Mouse (Mus musculus): ENCODE measurements around the gene Zfp319. TPM values are rescaled to one million over a fixed set of nuclear protein-coding genes. Genes with fewer than 3 reads are reported as not detected.

Gene Zfp319
- polyA plus RNA-seq, 1 experiment = 7.4 TPM

GRCm38 (mm10) chr8:95315350-95315749 is 16.4 kb downstream of the Zfp319 start:
- Histone ChIP-seq H3K79me2 (ENCODE audit: control insufficient read depth, insufficient read depth) (no peaks in the 10 kb centered on the region), H3ac (ENCODE audit: control insufficient read depth, insufficient read length) (no peak overlapping the region), H3K36me3 (ENCODE audit: control insufficient read depth, insufficient read depth) (no peaks in the 10 kb centered on the region), H3K4me2 (ENCODE audit: low read depth) (no peak overlapping the region), H3K4me3 (no peak overlapping the region), H3K27me3 (ENCODE audit: control insufficient read depth, insufficient read depth, insufficient read length) (peaks cover under 1% of the 10 kb centered on the region)
- no peak for TF ChIP-seq TCF3 (IDR thresholded peaks at IDR 0.05; ENCODE audit: insufficient read length, low read depth)
- TF ChIP-seq MYOG (IDR thresholded peaks at IDR 0.05; ENCODE audit: control insufficient read depth in 1 of 3, insufficient read depth in 1 of 3, insufficient read length in 2 of 3, low read depth in 2 of 3) = no peak
- TF ChIP-seq MYOD1 (IDR thresholded peaks at IDR 0.05; ENCODE audit: control insufficient read depth in 1 of 3, insufficient read length in 2 of 3, low read depth in 2 of 3) = no peak
- TF ChIP-seq POLR2AphosphoS2 (IDR thresholded peaks at IDR 0.05; ENCODE audit: insufficient read length, low read depth) = no peak

- no peak for TF ChIP-seq TCF12 (IDR thresholded peaks at IDR 0.05; ENCODE audit: insufficient read depth, poor library complexity, severe bottlenecking)
- TF ChIP-seq POLR2A (IDR thresholded peaks at IDR 0.05; ENCODE audit: insufficient read length, low read depth) = no peak
- TF ChIP-seq TCF3 (IDR thresholded peaks at IDR 0.05; ENCODE audit: insufficient read length, low read depth) = no peak
- TF ChIP-seq CEBPB (IDR thresholded peaks at IDR 0.05; ENCODE audit: insufficient read depth, poor library complexity, severe bottlenecking) = no peak
- Histone ChIP-seq H3K79me2 (ENCODE audit: control insufficient read depth, insufficient read depth) (no peaks in the 10 kb centered on the region), H3K36me3 (ENCODE audit: control insufficient read depth, insufficient read depth) (no peaks in the 10 kb centered on the region)
Measured at GRCm38 (mm10) chr8:95314707-95315106, 17.0 kb downstream of the Zfp319 start.

GRCm38 (mm10) chr8:95313857-95314256 is 17.9 kb downstream of the Zfp319 start:
- no peak overlapping the region for H3ac ChIP-seq (ENCODE audit: control insufficient read depth, insufficient read length)
- no peak for TF ChIP-seq POLR2A (IDR thresholded peaks at IDR 0.05; ENCODE audit: insufficient read length, low read depth)
- no peak for TF ChIP-seq MYOD1 (IDR thresholded peaks at IDR 0.05; ENCODE audit: control insufficient read depth in 1 of 3, insufficient read length in 2 of 3, low read depth in 2 of 3)
- no peak for TF ChIP-seq TCF3 (IDR thresholded peaks at IDR 0.05; ENCODE audit: insufficient read length, low read depth)
- no peak for TF ChIP-seq MYOG (IDR thresholded peaks at IDR 0.05; ENCODE audit: control insufficient read depth in 1 of 3, insufficient read depth in 1 of 3, insufficient read length in 2 of 3, low read depth in 2 of 3)
- H3K27me3 ChIP-seq (ENCODE audit: control insufficient read depth, insufficient read depth, insufficient read length) = no peaks in the 10 kb centered on the region
- no peak overlapping the region for H3K4me3 ChIP-seq
- no peaks in the 10 kb centered on the region for H3K36me3 ChIP-seq (ENCODE audit: control insufficient read depth, insufficient read depth)
- no peaks in the 10 kb centered on the region for H3K79me2 ChIP-seq (ENCODE audit: control insufficient read depth, insufficient read depth)
- H3K4me2 ChIP-seq (ENCODE audit: low read depth) = no peak overlapping the region

More at GRCm38 (mm10) chr8:95314707-95315106, 17.0 kb downstream of the Zfp319 start:
- Histone ChIP-seq H3ac (ENCODE audit: control insufficient read depth, insufficient read length) (no peak overlapping the region), H3K4me2 (ENCODE audit: low read depth) (no peak overlapping the region), H3K27me3 (ENCODE audit: control insufficient read depth, insufficient read depth, insufficient read length) (no peaks in the 10 kb centered on the region), H3K4me3 (no peak overlapping the region)

GRCm38 (mm10) chr8:95312836-95313235 is 18.9 kb downstream of the Zfp319 start:
- no peaks in the 10 kb centered on the region for H3K36me3 ChIP-seq (ENCODE audit: control insufficient read depth, insufficient read depth)
- H3K4me3 ChIP-seq = no peak overlapping the region
- no peak overlapping the region for H3ac ChIP-seq (ENCODE audit: control insufficient read depth, insufficient read length)
- H3K79me2 ChIP-seq (ENCODE audit: control insufficient read depth, insufficient read depth) = no peaks in the 10 kb centered on the region
- TF ChIP-seq MYOG (IDR thresholded peaks at IDR 0.05; ENCODE audit: control insufficient read depth in 1 of 3, insufficient read depth in 1 of 3, insufficient read length in 2 of 3, low read depth in 2 of 3) (no peak), POLR2A (IDR thresholded peaks at IDR 0.05; ENCODE audit: insufficient read length, low read depth) (no peak), E2F4 (IDR thresholded peaks at IDR 0.05; ENCODE audit: insufficient read depth) (no peak), SRF (IDR thresholded peaks at IDR 0.05; ENCODE audit: control insufficient read depth, insufficient read length, low read depth) (no peak), CEBPB (IDR thresholded peaks at IDR 0.05; ENCODE audit: insufficient read depth, poor library complexity, severe bottlenecking) (no peak), REST (IDR thresholded peaks at IDR 0.05; ENCODE audit: insufficient read depth, insufficient read length) (no peak), MAX (IDR thresholded peaks at IDR 0.05; ENCODE audit: low read depth) (no peak), TCF12 (IDR thresholded peaks at IDR 0.05; ENCODE audit: insufficient read depth, poor library complexity, severe bottlenecking) (no peak), TCF3 (IDR thresholded peaks at IDR 0.05; ENCODE audit: insufficient read length, low read depth) (no peak), POLR2AphosphoS2 (IDR thresholded peaks at IDR 0.05; ENCODE audit: insufficient read length, low read depth) (no peak), MYOD1 (IDR thresholded peaks at IDR 0.05; ENCODE audit: control insufficient read depth in 1 of 3, insufficient read length in 2 of 3, low read depth in 2 of 3) (no peak), USF1 (IDR thresholded peaks at IDR 0.05; ENCODE audit: low read depth) (no peak)
- H3K4me2 ChIP-seq (ENCODE audit: low read depth) = no peak overlapping the region
- no peaks in the 10 kb centered on the region for H3K27me3 ChIP-seq (ENCODE audit: control insufficient read depth, insufficient read depth, insufficient read length)

- H3K36me3 ChIP-seq (ENCODE audit: control insufficient read depth, insufficient read depth) = no peaks in the 10 kb centered on the region
- no peak within 1 kb of the TSS for H3ac ChIP-seq (ENCODE audit: control insufficient read depth, insufficient read length)
- H3K4me3 ChIP-seq = no peak within 1 kb of the TSS
- no peak for TF ChIP-seq TCF3 (IDR thresholded peaks at IDR 0.05; ENCODE audit: insufficient read length, low read depth)
- no peak for TF ChIP-seq REST (IDR thresholded peaks at IDR 0.05; ENCODE audit: insufficient read depth, insufficient read length)
- no peak for TF ChIP-seq POLR2AphosphoS2 (IDR thresholded peaks at IDR 0.05; ENCODE audit: insufficient read length, low read depth)
- TF ChIP-seq MAX (IDR thresholded peaks at IDR 0.05; ENCODE audit: low read depth) = no peak
- TF ChIP-seq E2F4 (IDR thresholded peaks at IDR 0.05; ENCODE audit: insufficient read depth) = no peak
- no peak for TF ChIP-seq CEBPB (IDR thresholded peaks at IDR 0.05; ENCODE audit: insufficient read depth, poor library complexity, severe bottlenecking)
- TF ChIP-seq SRF (IDR thresholded peaks at IDR 0.05; ENCODE audit: control insufficient read depth, insufficient read length, low read depth) = no peak
- H3K27me3 ChIP-seq (ENCODE audit: control insufficient read depth, insufficient read depth, insufficient read length) = no peaks in the 10 kb centered on the region
- no peaks in the 10 kb centered on the region for H3K79me2 ChIP-seq (ENCODE audit: control insufficient read depth, insufficient read depth)
- H3K4me2 ChIP-seq (ENCODE audit: low read depth) = no peak within 1 kb of the TSS
Measured at GRCm38 (mm10) chr8:95310342-95310970, 21.3 kb downstream of the Zfp319 start, which contains the start of gene Tepp. Gene Tepp, plus strand, starts transcription at chr8:95310566.

Data from myocyte (in vitro differentiated cells).